Mouse (Mus musculus) frontal cortex, adult 2 months (tissue): ENCODE results near the gene Gm7030. TPM values are rescaled to one million over a fixed set of nuclear protein-coding genes. Genes with fewer than 3 reads are reported as not detected.
"Not testable (repeated sequence)": the region's sequence is repeated elsewhere in the genome, so short reads cannot be mapped to it uniquely, and the experiment has no call there.

Experiments used
- DNase-seq, 2 experiments: peaks; one replicate each; pipeline ENCODE4 v3.0.0; 2022; ENCODE audit warnings: low spot score in 1 of 2; ENCODE audit errors: extremely low spot score in 1 of 2
- polyA plus RNA-seq: library from polyadenylated mRNA; depleted of rRNA; stranded (reverse); fragments of >200 nt; gene quantifications from 2 replicates; pipeline ENCODE4 v1.2.3, GENCODE M21; 2012; rRNA removed

Gm7030 gene
- not detected in 2 replicates for polyA plus RNA-seq

GRCm38 (mm10) chr17:36128968-36129817 is at the start of gene Gm7030:
Gene Gm7030 (minus strand): TSS chr17:36129425.
- DNase-seq, result not testable (repeated sequence)

- not testable (repeated sequence) for DNase-seq
Measured at GRCm38 (mm10) chr17:36178938-36179337, 49.7 kb upstream of the Gm7030 start.

GRCm38 (mm10) chr17:36176132-36176531 is 46.9 kb upstream of the Gm7030 start:
- not testable (repeated sequence) for DNase-seq

GRCm38 (mm10) chr17:36170287-36170814 is 41.1 kb upstream of the Gm7030 start:
- DNase-seq, result no peak

- DNase-seq, result no peak
Measured at GRCm38 (mm10) chr17:36169753-36170152, 40.5 kb upstream of the Gm7030 start.

- DNase-seq, result not testable (repeated sequence)
Measured at GRCm38 (mm10) chr17:36169094-36169493, 39.9 kb upstream of the Gm7030 start.

- no peak for DNase-seq
Measured at GRCm38 (mm10) chr17:36168039-36168652, 38.9 kb upstream of the Gm7030 start, which contains the start of gene Gm8909. Gene Gm8909 (minus strand): TSS chr17:36168537.

GRCm38 (mm10) chr17:36167306-36168038 is 38.2 kb upstream of the Gm7030 start:
- no peak for DNase-seq

- DNase-seq, result not testable (repeated sequence)
Measured at GRCm38 (mm10) chr17:36166901-36167300, 37.7 kb upstream of the Gm7030 start.

- DNase-seq, result no peak
Measured at GRCm38 (mm10) chr17:36161129-36162051, 32.2 kb upstream of the Gm7030 start.

- DNase-seq, result not testable (repeated sequence)
Measured at GRCm38 (mm10) chr17:36158264-36158663, 29.0 kb upstream of the Gm7030 start.

GRCm38 (mm10) chr17:36157782-36158181 is 28.6 kb upstream of the Gm7030 start:
- not testable (repeated sequence) for DNase-seq

GRCm38 (mm10) chr17:36154271-36155149 is 25.3 kb upstream of the Gm7030 start:
- DNase-seq, result no peak

- not testable (repeated sequence) for DNase-seq
Measured at GRCm38 (mm10) chr17:36151200-36151599, 22.0 kb upstream of the Gm7030 start.

GRCm38 (mm10) chr17:36148468-36148867 is 19.2 kb upstream of the Gm7030 start:
- DNase-seq, result not testable (repeated sequence)

- not testable (repeated sequence) for DNase-seq
Measured at GRCm38 (mm10) chr17:36146937-36147336, 17.7 kb upstream of the Gm7030 start.

GRCm38 (mm10) chr17:36145861-36146156 is 16.6 kb upstream of the Gm7030 start:
- DNase-seq, result not testable (repeated sequence)

- DNase-seq, result no peak
Measured at GRCm38 (mm10) chr17:36145111-36145860, 16.1 kb upstream of the Gm7030 start.
